Mouse (Mus musculus) testis, adult 2 months (tissue): ENCODE results near the gene Dedd. TPM values are rescaled to one million over a fixed set of nuclear protein-coding genes. Genes with fewer than 3 reads are reported as not detected.
"Not testable (repeated sequence)": the region's sequence is repeated elsewhere in the genome, so short reads cannot be mapped to it uniquely, and the experiment has no call there.

Source experiments
- H3K27ac ChIP-seq: fragments of 200-500 bp; 2 replicates; pipeline ENCODE4 v1.5.1; 2012; ENCODE audit warnings: low read depth, low read length; ENCODE audit not compliant: control insufficient read depth, insufficient read depth
- H3K27me3 ChIP-seq: fragments of 200-500 bp; 2 replicates; pipeline ENCODE4 v1.6.1; 2012; ENCODE audit warnings: mild to moderate bottlenecking, low read length, moderate library complexity; ENCODE audit not compliant: control insufficient read depth, insufficient read depth
- H3K36me3 ChIP-seq: fragments of 200-500 bp; 2 replicates; pipeline ENCODE4 v1.6.1; 2012; ENCODE audit warnings: mild to moderate bottlenecking, low read length; ENCODE audit not compliant: control insufficient read depth, insufficient read depth
- H3K4me1 ChIP-seq: fragments of 200-500 bp; 2 replicates; pipeline ENCODE4 v1.6.1; 2012; ENCODE audit warnings: low read length; ENCODE audit not compliant: control insufficient read depth, insufficient read depth
- H3K4me3 ChIP-seq: fragments of 200-500 bp; 2 replicates; pipeline ENCODE4 v1.5.1; 2012; ENCODE audit warnings: low read depth, mild to moderate bottlenecking, low read length, moderate library complexity, mixed read lengths; ENCODE audit not compliant: control insufficient read depth
- CTCF ChIP-seq: fragments of 200-500 bp; IDR thresholded peaks from 2 replicates; pipeline ENCODE4 v1.5.1; 2012; ENCODE audit warnings: low read depth, mild to moderate bottlenecking, inconsistent platforms, low read length, moderate library complexity; ENCODE audit not compliant: control insufficient read depth, insufficient read depth, insufficient replicate concordance
- POLR2A ChIP-seq: fragments of 200-500 bp; IDR thresholded peaks from 2 replicates; pipeline ENCODE4 v1.6.1; 2012; ENCODE audit warnings: low read depth, mild to moderate bottlenecking, inconsistent platforms, low read length, moderate library complexity; ENCODE audit not compliant: control insufficient read depth
- polyA plus RNA-seq: library from polyadenylated mRNA; depleted of rRNA; stranded (reverse); fragments of >200 nt; gene quantifications from 2 replicates; pipeline ENCODE4 v1.2.3, GENCODE M21; 2012

Gene Dedd
- polyA plus RNA-seq, 1 experiment = 176 TPM

GRCm38 (mm10) chr1:171320151-171320550, 8.8 kb upstream of the Dedd start:
- TF ChIP-seq CTCF = no peak
- no peak for TF ChIP-seq POLR2A
- no peak overlapping the region for H3K4me3 ChIP-seq
- H3K4me1 ChIP-seq = no peaks in the 10 kb centered on the region
- H3K27me3 ChIP-seq = no peaks in the 10 kb centered on the region
- H3K27ac ChIP-seq = no peak overlapping the region
- H3K36me3 ChIP-seq = no peaks in the 10 kb centered on the region

GRCm38 (mm10) chr1:171321415-171321814, 7.5 kb upstream of the Dedd start:
- TF ChIP-seq CTCF (no peak), POLR2A (no peak)
- no peaks in the 10 kb centered on the region for H3K4me1 ChIP-seq
- no peak overlapping the region for H3K4me3 ChIP-seq
- no peak overlapping the region for H3K27ac ChIP-seq
- H3K27me3 ChIP-seq = no peaks in the 10 kb centered on the region
- H3K36me3 ChIP-seq = no peaks in the 10 kb centered on the region

GRCm38 (mm10) chr1:171322012-171322411, 6.9 kb upstream of the Dedd start:
- Histone ChIP-seq H3K4me3 (no peak overlapping the region), H3K4me1 (no peaks in the 10 kb centered on the region), H3K27me3 (no peaks in the 10 kb centered on the region), H3K27ac (no peak overlapping the region), H3K36me3 (no peaks in the 10 kb centered on the region)
- TF ChIP-seq POLR2A (no peak), CTCF (no peak)

GRCm38 (mm10) chr1:171325571-171325970, 3.4 kb upstream of the Dedd start:
- TF ChIP-seq POLR2A (no peak), CTCF (no peak)
- Histone ChIP-seq H3K27ac (no peak overlapping the region), H3K27me3 (no peaks in the 10 kb centered on the region), H3K4me1 (peaks cover 8% of the 10 kb centered on the region), H3K4me3 (no peak overlapping the region), H3K36me3 (no peaks in the 10 kb centered on the region)

GRCm38 (mm10) chr1:171326588-171326987, 2.4 kb upstream of the Dedd start:
- H3K27me3 ChIP-seq, H3K4me1 ChIP-seq, H3K36me3 ChIP-seq, H3K27ac ChIP-seq, H3K4me3 ChIP-seq: not testable (repeated sequence)

GRCm38 (mm10) chr1:171328244-171328643, 701 bp upstream of the Dedd start:
- Histone ChIP-seq H3K27ac (peak overlapping the region; percentile 96), H3K4me1 (peaks cover 8% of the 10 kb centered on the region), H3K27me3 (no peaks in the 10 kb centered on the region), H3K4me3 (peak overlapping the region; percentile 92), H3K36me3 (no peaks in the 10 kb centered on the region)
- TF ChIP-seq CTCF (no peak), POLR2A (no peak)

GRCm38 (mm10) chr1:171329433-171330215, 679 bp downstream of the Dedd start:
- H3K4me3 ChIP-seq = peak overlapping the region; percentile 92
- peak overlapping the region; percentile 73 for H3K27ac ChIP-seq
- peaks cover 8% of the 10 kb centered on the region for H3K4me1 ChIP-seq
- no peaks in the 10 kb centered on the region for H3K27me3 ChIP-seq
- peak; percentile 17; the same call in 1 of the 2 replicates for TF ChIP-seq POLR2A
- TF ChIP-seq CTCF = no peak
- H3K36me3 ChIP-seq = no peaks in the 10 kb centered on the region
